Mouse (Mus musculus): ENCODE measurements around the gene Il4ra.

DNA sequence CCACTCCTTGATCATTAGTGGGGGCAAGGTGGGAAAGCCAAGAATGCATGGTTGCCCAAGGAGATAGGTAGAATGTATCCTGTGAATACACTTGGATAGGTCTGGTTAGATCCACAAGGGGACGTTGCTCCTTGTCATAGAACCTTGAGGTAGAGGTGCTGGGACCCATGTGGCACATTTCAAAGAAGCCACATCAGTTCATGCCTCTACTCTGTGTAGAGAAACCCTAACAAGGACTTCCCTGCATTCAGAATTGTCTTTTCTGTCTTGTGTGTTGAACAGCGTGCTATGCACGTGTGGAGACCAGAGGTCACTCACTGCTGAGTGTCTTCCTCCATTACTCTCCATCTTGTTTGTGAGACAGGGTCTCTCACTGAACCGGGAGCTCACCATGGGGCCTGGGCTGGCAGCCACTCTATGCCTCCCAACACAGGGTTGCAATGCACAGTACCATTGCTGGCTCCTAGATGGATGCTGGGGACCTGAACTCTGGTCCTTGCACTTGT lies 56.3 kb downstream of the Il4ra start:
- TF ChIP-seq POLR2A (IDR thresholded peaks at IDR 0.05; ENCODE audit: borderline replicate concordance, low read depth, low read length) (no peak), CTCF (IDR thresholded peaks at IDR 0.05; ENCODE audit: low read depth, low read length) (no peak)

Data from bone marrow macrophage, adult 2 months (primary cell).